Mouse (Mus musculus) 416B (cell line): ENCODE measurements around the gene Olfr769.
A peak's percentile ranks its signal among the peaks of the same experiment; 100 is the strongest.
"Not testable (repeated sequence)": the region's sequence is repeated elsewhere in the genome, so short reads cannot be mapped to it uniquely, and the experiment has no call there.

ENCODE experiments used
- DNase-seq: peaks from one replicate; pipeline ENCODE4 v3.0.0; 2011; ENCODE audit warnings: low read depth

Gene Olfr769

GRCm38 (mm10) chr10:129117761-129118160, at the start of gene Olfr769:
TSS of gene Olfr769 (minus strand) at chr10:129117861.
- no peak for DNase-seq

- no peak for DNase-seq
Observed at GRCm38 (mm10) chr10:129164651-129165050, 47.0 kb upstream of the Olfr769 start, which contains the start of gene Olfr771. TSS of gene Olfr771 (minus strand) at chr10:129164751.

GRCm38 (mm10) chr10:129138898-129139297, 21.2 kb upstream of the Olfr769 start, which contains the start of gene Olfr770:
TSS of gene Olfr770 (minus strand) at chr10:129138998.
- no peak for DNase-seq

GRCm38 (mm10) chr10:129115146-129115545, 2.5 kb downstream of the Olfr769 start:
- DNase-seq = peak; percentile 5

- DNase-seq = no peak
Observed at GRCm38 (mm10) chr10:129101231-129101630, 16.4 kb downstream of the Olfr769 start.

GRCm38 (mm10) chr10:129099275-129099674, 18.4 kb downstream of the Olfr769 start, which contains the start of gene Olfr768:
TSS of gene Olfr768 (minus strand) at chr10:129099375.
- DNase-seq = no peak

GRCm38 (mm10) chr10:129082810-129083209, 34.9 kb downstream of the Olfr769 start, which contains the start of gene Olfr767:
TSS of gene Olfr767 (minus strand) at chr10:129082910.
- DNase-seq = not testable (repeated sequence)

- DNase-seq = no peak
Observed at GRCm38 (mm10) chr10:129068877-129069276, 48.8 kb downstream of the Olfr769 start, which contains the start of gene Olfr766-ps1. TSS of gene Olfr766-ps1 (minus strand) at chr10:129068977.
